Mouse (Mus musculus) mesoderm, embryonic 11.5 days (tissue): ENCODE measurements at regions not wholly inside any gene's neighbourhood (a gene's known extent, or its start where the extent isn't known, plus 50 kb on each side); places are given as distances from the start of the nearest gene placed in this dataset.

Experiments
- DNase-seq: peaks from one replicate; pipeline ENCODE4 v3.0.0-alpha.2; 2012; ENCODE audit warnings: low read depth, low spot score

GRCm38 (mm10) chr5:118458727-118459390 is 101.6 kb upstream of the Med13l start:
- peak; percentile 72 for DNase-seq

GRCm38 (mm10) chr5:118459391-118459792 is 101.1 kb upstream of the Med13l start:
- peak; percentile 73 for DNase-seq

GRCm38 (mm10) chr5:118461967-118462366 is 98.5 kb upstream of the Med13l start:
- peak; percentile 51 for DNase-seq

GRCm38 (mm10) chr5:118464931-118465801 is 95.3 kb upstream of the Med13l start:
- DNase-seq, result peak; percentile 91

GRCm38 (mm10) chr5:118465991-118466750 is 94.3 kb upstream of the Med13l start:
- DNase-seq, result no peak

GRCm38 (mm10) chr5:118468739-118469138 is 91.7 kb upstream of the Med13l start:
- DNase-seq, result no peak

GRCm38 (mm10) chr5:118471569-118471968 is 88.9 kb upstream of the Med13l start:
- DNase-seq, result no peak

GRCm38 (mm10) chr5:118472291-118472690 is 88.2 kb upstream of the Med13l start:
- no peak for DNase-seq

- DNase-seq, result no peak
These were observed 87.2 kb upstream of the Med13l start for GRCm38 (mm10) chr5:118473128-118473730.

- DNase-seq, result no peak
These were observed 83.9 kb upstream of the Med13l start for GRCm38 (mm10) chr5:118476597-118476996.

- no peak for DNase-seq
These were observed 83.1 kb upstream of the Med13l start for GRCm38 (mm10) chr5:118477131-118478119.

GRCm38 (mm10) chr5:118478120-118478768 is 82.2 kb upstream of the Med13l start:
- DNase-seq, result peak; percentile 81

GRCm38 (mm10) chr5:118480000-118480399 is 80.5 kb upstream of the Med13l start:
- no peak for DNase-seq

- no peak for DNase-seq
These were observed 79.3 kb upstream of the Med13l start for GRCm38 (mm10) chr5:118480965-118481793.

- no peak for DNase-seq
These were observed 78.8 kb upstream of the Med13l start for GRCm38 (mm10) chr5:118481794-118482049.

GRCm38 (mm10) chr5:118482598-118482997 is 77.9 kb upstream of the Med13l start:
- DNase-seq, result no peak

GRCm38 (mm10) chr5:118483001-118483400 is 77.5 kb upstream of the Med13l start:
- no peak for DNase-seq

- no peak for DNase-seq
These were observed 76.9 kb upstream of the Med13l start for GRCm38 (mm10) chr5:118483532-118483931.

GRCm38 (mm10) chr5:118485191-118485590 is 75.3 kb upstream of the Med13l start:
- DNase-seq, result no peak
